Mouse (Mus musculus): ENCODE data around the gene Aqp5.

DNA sequence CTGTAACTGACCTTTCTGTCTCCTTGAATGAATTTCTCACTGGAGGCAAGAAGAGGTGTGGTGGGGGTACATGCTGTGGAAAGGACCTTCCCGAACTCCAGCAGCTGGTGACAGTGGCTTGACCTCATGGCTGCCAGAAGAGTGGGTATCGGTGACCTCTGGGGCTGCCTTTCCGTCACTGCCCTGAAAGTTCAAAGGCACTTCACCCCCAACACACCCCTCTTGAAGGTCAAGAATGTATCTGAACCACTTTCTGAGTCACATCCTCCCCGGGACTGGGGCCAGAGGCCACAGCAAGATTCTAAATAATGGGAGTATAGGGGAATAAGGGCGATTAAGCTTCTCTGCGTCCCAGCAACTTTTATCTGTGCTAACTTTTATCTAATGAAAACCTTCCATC is 4.8 kb upstream of the Aqp5 start:
- TF ChIP-seq CTCF (IDR thresholded peaks at IDR 0.05; ENCODE audit: low read depth, low read length) (no peak), POLR2A (IDR thresholded peaks at IDR 0.05; ENCODE audit: insufficient read depth, low read length) (no peak)

Measured in ES-Bruce4 (cell line).